Mouse (Mus musculus) lung, adult 18-20 months (tissue): ENCODE measurements around the gene Mcub.

ENCODE experiments used
- DNase-seq, 2 experiments: peaks; one replicate each; pipeline ENCODE4 v3.0.0; 2022; ENCODE audit warnings: mixed read lengths in 2 of 2

Mcub gene

GRCm38 (mm10) chr3:129887779-129888517, 82.1 kb downstream of the Mcub start:
- DNase-seq: no peak

- no peak for DNase-seq
These were observed 83.6 kb downstream of the Mcub start for GRCm38 (mm10) chr3:129886430-129886829.

GRCm38 (mm10) chr3:129885577-129885976, 84.4 kb downstream of the Mcub start:
- no peak for DNase-seq

- no peak for DNase-seq
These were observed 88.9 kb downstream of the Mcub start for GRCm38 (mm10) chr3:129880925-129881593.

GRCm38 (mm10) chr3:129879913-129880312, 90.1 kb downstream of the Mcub start:
- no peak for DNase-seq

- DNase-seq: peak; percentile 41 to 63
These were observed 90.8 kb downstream of the Mcub start for GRCm38 (mm10) chr3:129879131-129879757.

- peak; percentile 86 to 90 for DNase-seq
These were observed 91.5 kb downstream of the Mcub start, which contains the start of gene Pla2g12a for GRCm38 (mm10) chr3:129878405-129879021. Gene Pla2g12a (plus strand): TSS chr3:129878606.

GRCm38 (mm10) chr3:129877327-129877726, 92.7 kb downstream of the Mcub start:
- DNase-seq: no peak
